ENCODE assay signal across 14 mouse cellular contexts in genomic region chr12:9582248-9582995, GRCm38 (mm10). TPM values are rescaled to one million over a fixed set of nuclear protein-coding genes. Genes with fewer than 3 reads are reported as not detected.
DNase-seq lines count a peak whose midpoint lies in the region; ATAC-seq and TF ChIP-seq lines count a peak whose summit lies in the region.
"Had no signal": no experiment of that assay in that cellular context is flagged by ENCODE, and none has a peak within 500 bp of the region (broad histone marks: within the 10 kb centered on the region; RNA-seq: fewer than 3 reads in every experiment).

No protein-coding gene starts in this region.

- peaks cover 29% of the 10 kb centered on the region for H3K4me1 ChIP-seq in heart, embryonic 10.5 days
- H3K4me1 ChIP-seq in embryonic facial prominence, embryonic 13.5 days = peaks cover 50% of the 10 kb centered on the region
- H3K4me1 ChIP-seq in kidney, embryonic 14.5 days (ENCODE audit: control insufficient read depth, insufficient read depth, low read length) = peaks cover 11% of the 10 kb centered on the region; the same call in 1 of the 2 replicates

- intact Hi-C loops in heart, postnatal 36 days (cut with DNase I) = no loop called here

- no peak for DNase-seq in heart, embryonic 10.5 days (ENCODE audit: low spot score)
- DNase-seq in heart, postnatal 36 days = no peak
- no peak for DNase-seq in layer of hippocampus, adult 2 months (ENCODE audit: low spot score in 2 of 2)
- DNase-seq in layer of hippocampus, postnatal 14 days (ENCODE audit: low spot score in 2 of 2) = no peak
- DNase-seq in NIH3T3 (ENCODE audit: low read depth) = peak; percentile 69
- no peak for DNase-seq in adrenal gland, postnatal 25 days
- DNase-seq: cerebellum, adult 2 months; gastrocnemius, postnatal 14 days; kidney, adult 8-10 months; liver, postnatal 0 days; thymus, postnatal 14 days had no signal

- H3K9ac ChIP-seq in embryonic facial prominence, embryonic 13.5 days = no peak overlapping the region
- H3K9ac ChIP-seq in kidney, embryonic 14.5 days (ENCODE audit: low read depth, low read length) = no peak overlapping the region
- H3K9ac ChIP-seq: liver, postnatal 0 days had no signal

- H3K36me3 ChIP-seq in heart, embryonic 10.5 days = no peaks in the 10 kb centered on the region
- 0 out of 2 replicates have a peak, but pooled peaks cover 3% of the 10 kb centered on the region for H3K36me3 ChIP-seq in embryonic facial prominence, embryonic 13.5 days
- no peaks in the 10 kb centered on the region; the same call in 1 of the 2 replicates for H3K36me3 ChIP-seq in kidney, embryonic 14.5 days (ENCODE audit: control insufficient read depth, insufficient read depth, low read length)

- H3K4me3 ChIP-seq in heart, embryonic 10.5 days = peak overlapping the region; percentile 55
- no peak overlapping the region for H3K4me3 ChIP-seq in layer of hippocampus, adult 2 months
- no peak overlapping the region for H3K4me3 ChIP-seq in embryonic facial prominence, embryonic 13.5 days
- H3K4me3 ChIP-seq in kidney, embryonic 14.5 days (ENCODE audit: low read length) = no peak overlapping the region

- peak; percentile 46 for TF ChIP-seq CTCF in layer of hippocampus, adult 2 months (conservative IDR thresholded peaks at IDR 0.05)

- ATAC-seq in embryonic facial prominence, embryonic 13.5 days (ENCODE audit: insufficient number of reproducible peaks, insufficient read depth, low FRiP score, low TSS enrichment, low read depth) = no peak
- no peak for ATAC-seq in kidney, embryonic 14.5 days (ENCODE audit: low FRiP score, low TSS enrichment)
- ATAC-seq: liver, postnatal 0 days had no signal

- H3K27ac ChIP-seq in heart, embryonic 10.5 days = no peak overlapping the region
- no peak overlapping the region for H3K27ac ChIP-seq in layer of hippocampus, adult 2 months
- H3K27ac ChIP-seq in embryonic facial prominence, embryonic 13.5 days = peak overlapping the region; percentile 83
- no peak overlapping the region for H3K27ac ChIP-seq in kidney, embryonic 14.5 days (ENCODE audit: low read depth, low read length)
- H3K27ac ChIP-seq: macrophage had no signal

- no peaks in the 10 kb centered on the region for H3K9me3 ChIP-seq in heart, embryonic 10.5 days
- no peaks in the 10 kb centered on the region for H3K9me3 ChIP-seq in embryonic facial prominence, embryonic 13.5 days
- H3K9me3 ChIP-seq in kidney, embryonic 14.5 days (ENCODE audit: control insufficient read depth, low read length) = no peaks in the 10 kb centered on the region

- H3K4me2 ChIP-seq in embryonic facial prominence, embryonic 13.5 days = peak overlapping the region; percentile 72; the same call in 1 of the 2 replicates
- H3K4me2 ChIP-seq in kidney, embryonic 14.5 days (replicated peaks; ENCODE audit: low read depth, low read length) = no peak overlapping the region

- H3K27me3 ChIP-seq in heart, embryonic 10.5 days (ENCODE audit: insufficient read depth, poor library complexity, severe bottlenecking) = peaks cover 67% of the 10 kb centered on the region
- H3K27me3 ChIP-seq in embryonic facial prominence, embryonic 13.5 days = peaks cover 72% of the 10 kb centered on the region
- peaks cover 44% of the 10 kb centered on the region; the same call in 1 of the 2 replicates for H3K27me3 ChIP-seq in kidney, embryonic 14.5 days (ENCODE audit: control insufficient read depth, insufficient read depth, low read length)

- WGBS in heart, embryonic 10.5 days = 8% methylated on average over 14 of the region's 14 CpGs
- WGBS in embryonic facial prominence, embryonic 13.5 days = 11% methylated on average over 14 of the region's 14 CpGs
- 31% methylated on average over 14 of the region's 14 CpGs for WGBS in kidney, embryonic 14.5 days

RNA-seq across cellular contexts. Expression of gene Osr1, which starts 12.5 kb away (rescaled TPM):
- polyA plus RNA-seq in heart, embryonic 10.5 days (2016; fragmentation: Nextera tagmentation; extraction: Ambion mirVana) = 2.8 and 14.9 TPM in 2 replicates
- total RNA-seq in heart, postnatal 36 days (2021) = 1 to 10 TPM; 4.3 to 6.5 TPM
- total RNA-seq in layer of hippocampus, adult 2 months (2021) = 1 to 10 TPM; 3.1 to 4.4 TPM
- 1 to 10 TPM; 8.2 to 9.2 TPM for total RNA-seq in layer of hippocampus, postnatal 14 days (2021)
- polyA plus RNA-seq in embryonic facial prominence, embryonic 13.5 days (2015; fragmentation: Nextera tagmentation; extraction: Ambion mirVana) = 165 TPM in 2 replicates
- 35.0 and 47.2 TPM in 2 replicates for polyA plus RNA-seq in kidney, embryonic 14.5 days (2014; fragmentation: Nextera tagmentation; extraction: Ambion mirVana)
- 1.0 and 2.1 TPM in 2 replicates for total RNA-seq in adrenal gland, postnatal 25 days (2021)
- polyA plus RNA-seq: macrophage had no signal
